Mouse (Mus musculus): ENCODE measurements at regions not wholly inside any gene's neighbourhood (a gene's known extent, or its start where the extent isn't known, plus 50 kb on each side); places are given as distances from the start of the nearest gene placed in this dataset.
A peak's percentile ranks its signal among the peaks of the same experiment; 100 is the strongest.

GRCm38 (mm10) chr11:45643629-45644325, 208.1 kb upstream of the Clint1 start:
- DNase-seq (ENCODE audit: low read depth, low spot score), result no peak

- peak; percentile 14 for DNase-seq (ENCODE audit: low read depth, low spot score)
These were observed 206.0 kb upstream of the Clint1 start for GRCm38 (mm10) chr11:45645815-45646214.

GRCm38 (mm10) chr11:45647888-45648287, 204.0 kb upstream of the Clint1 start:
- DNase-seq (ENCODE audit: low read depth, low spot score), result peak; percentile 32

GRCm38 (mm10) chr11:45656260-45656659, 195.6 kb upstream of the Clint1 start:
- DNase-seq (ENCODE audit: low read depth, low spot score), result no peak

- no peak for DNase-seq (ENCODE audit: low read depth, low spot score)
These were observed 181.6 kb upstream of the Clint1 start for GRCm38 (mm10) chr11:45670156-45670830.

- peak; percentile 77 for DNase-seq (ENCODE audit: low read depth, low spot score)
These were observed 173.1 kb upstream of the Clint1 start for GRCm38 (mm10) chr11:45678666-45679292.

- DNase-seq (ENCODE audit: low read depth, low spot score), result peak; percentile 1
These were observed 172.6 kb upstream of the Clint1 start for GRCm38 (mm10) chr11:45679293-45679673.

GRCm38 (mm10) chr11:45685571-45685970, 166.3 kb upstream of the Clint1 start:
- DNase-seq (ENCODE audit: low read depth, low spot score), result no peak

GRCm38 (mm10) chr11:45693206-45693605, 158.6 kb upstream of the Clint1 start:
- no peak for DNase-seq (ENCODE audit: low read depth, low spot score)

- no peak for DNase-seq (ENCODE audit: low read depth, low spot score)
These were observed 150.3 kb upstream of the Clint1 start for GRCm38 (mm10) chr11:45701506-45701905.

GRCm38 (mm10) chr11:45702916-45703315, 148.9 kb upstream of the Clint1 start:
- no peak for DNase-seq (ENCODE audit: low read depth, low spot score)

- peak; percentile 14 for DNase-seq (ENCODE audit: low read depth, low spot score)
These were observed 147.4 kb upstream of the Clint1 start for GRCm38 (mm10) chr11:45704411-45704810.

- no peak for DNase-seq (ENCODE audit: low read depth, low spot score)
These were observed 133.2 kb upstream of the Clint1 start for GRCm38 (mm10) chr11:45718630-45719029.

GRCm38 (mm10) chr11:45719821-45720220, 132.0 kb upstream of the Clint1 start:
- DNase-seq (ENCODE audit: low read depth, low spot score), result no peak

GRCm38 (mm10) chr11:45736561-45736960, 115.3 kb upstream of the Clint1 start:
- peak; percentile 43 for DNase-seq (ENCODE audit: low read depth, low spot score)

- DNase-seq (ENCODE audit: low read depth, low spot score), result peak; percentile 25
These were observed 113.5 kb upstream of the Clint1 start for GRCm38 (mm10) chr11:45738331-45738730.

- DNase-seq (ENCODE audit: low read depth, low spot score), result no peak
These were observed 105.9 kb upstream of the Clint1 start for GRCm38 (mm10) chr11:45745941-45746340.

GRCm38 (mm10) chr11:45750249-45750648, 101.6 kb upstream of the Clint1 start:
- DNase-seq (ENCODE audit: low read depth, low spot score), result no peak

GRCm38 (mm10) chr11:45752237-45752636, 99.6 kb upstream of the Clint1 start:
- peak; percentile 85 for DNase-seq (ENCODE audit: low read depth, low spot score)

GRCm38 (mm10) chr11:45752791-45753190, 99.1 kb upstream of the Clint1 start:
- DNase-seq (ENCODE audit: low read depth, low spot score), result peak; percentile 3

GRCm38 (mm10) chr11:45767081-45767480, 84.8 kb upstream of the Clint1 start:
- DNase-seq (ENCODE audit: low read depth, low spot score), result no peak

GRCm38 (mm10) chr11:45782435-45782834, 69.4 kb upstream of the Clint1 start:
- no peak for DNase-seq (ENCODE audit: low read depth, low spot score)

GRCm38 (mm10) chr11:45785806-45786205, 66.0 kb upstream of the Clint1 start:
- no peak for DNase-seq (ENCODE audit: low read depth, low spot score)

All from CD4-positive, CD25-positive, alpha-beta regulatory T cell, adult 2 months (primary cell).